Mouse (Mus musculus): ENCODE data around the gene Tdrd9. TPM values are rescaled to one million over a fixed set of nuclear protein-coding genes. Genes with fewer than 3 reads are reported as not detected.

Gene Tdrd9
- polyA plus RNA-seq (2014; fragmentation: Illumina TruSeq; extraction: RNeasy Lipid Tissue Mini Kit (QIAGEN cat#74804); ENCODE audit: insufficient read depth, low read depth, low replicate concordance) = not detected

GRCm38 (mm10) chr12:111971231-111971686 is at the start of gene Tdrd9:
Gene Tdrd9, plus strand, starts transcription at chr12:111971559.

GRCm38 (mm10) chr12:111966683-111967173 is 4.6 kb upstream of the Tdrd9 start, which contains the start of gene Atp5mpl:
Gene Atp5mpl, minus strand, starts transcription at chr12:111966977.

GRCm38 (mm10) chr12:111980887-111981367 is 9.6 kb downstream of the Tdrd9 start, which contains the start of gene Rd3l:
Gene Rd3l, minus strand, starts transcription at chr12:111981317.

GRCm38 (mm10) chr12:112106541-112106971 is 135.2 kb downstream of the Tdrd9 start, which contains the start of gene Aspg:
Gene Aspg, plus strand, starts transcription at chr12:112106679.

Other genes starting within 250 kb of the Tdrd9 start
- gene Klc1, start 212.7 kb upstream of the Tdrd9 start, polyA plus RNA-seq (2014; fragmentation: Illumina TruSeq; extraction: RNeasy Lipid Tissue Mini Kit (QIAGEN cat#74804); ENCODE audit: insufficient read depth, low read depth, low replicate concordance) = 88.6 TPM
- 0.41 TPM for gene Xrcc3, start 157.7 kb upstream of the Tdrd9 start, polyA plus RNA-seq (2014; fragmentation: Illumina TruSeq; extraction: RNeasy Lipid Tissue Mini Kit (QIAGEN cat#74804); ENCODE audit: insufficient read depth, low read depth, low replicate concordance)
- 68.0 TPM for gene Zfyve21, start 157.4 kb upstream of the Tdrd9 start, polyA plus RNA-seq (2014; fragmentation: Illumina TruSeq; extraction: RNeasy Lipid Tissue Mini Kit (QIAGEN cat#74804); ENCODE audit: insufficient read depth, low read depth, low replicate concordance)
- gene Ppp1r13b, start 63.4 kb upstream of the Tdrd9 start, polyA plus RNA-seq (2014; fragmentation: Illumina TruSeq; extraction: RNeasy Lipid Tissue Mini Kit (QIAGEN cat#74804); ENCODE audit: insufficient read depth, low read depth, low replicate concordance) = 17.1 TPM
- 580 TPM for gene Atp5mpl, start 4.6 kb upstream of the Tdrd9 start, polyA plus RNA-seq (2014; fragmentation: Illumina TruSeq; extraction: RNeasy Lipid Tissue Mini Kit (QIAGEN cat#74804); ENCODE audit: insufficient read depth, low read depth, low replicate concordance)
- gene Rd3l, start 9.8 kb downstream of the Tdrd9 start, polyA plus RNA-seq (2014; fragmentation: Illumina TruSeq; extraction: RNeasy Lipid Tissue Mini Kit (QIAGEN cat#74804); ENCODE audit: insufficient read depth, low read depth, low replicate concordance) = not detected
- gene Aspg, start 135.1 kb downstream of the Tdrd9 start, polyA plus RNA-seq (2014; fragmentation: Illumina TruSeq; extraction: RNeasy Lipid Tissue Mini Kit (QIAGEN cat#74804); ENCODE audit: insufficient read depth, low read depth, low replicate concordance) = 1.8 TPM
- gene Kif26a, start 174.6 kb downstream of the Tdrd9 start, polyA plus RNA-seq (2014; fragmentation: Illumina TruSeq; extraction: RNeasy Lipid Tissue Mini Kit (QIAGEN cat#74804); ENCODE audit: insufficient read depth, low read depth, low replicate concordance) = 4.2 TPM

All from lung, adult 10 weeks (tissue).